Mouse (Mus musculus): ENCODE measurements around the gene Gpr153.

- TF ChIP-seq CTCF (conservative IDR thresholded peaks at IDR 0.05; ENCODE audit: insufficient read depth, insufficient read length, low read depth, low read length), result no peak
- TF ChIP-seq POLR2A (IDR thresholded peaks at IDR 0.05; ENCODE audit: low read depth, low read length), result no peak
Observed at GRCm38 (mm10) chr4:152298836-152299235, 24.8 kb downstream of the Gpr153 start.
